Mouse (Mus musculus): ENCODE measurements at regions not wholly inside any gene's neighbourhood (a gene's known extent, or its start where the extent isn't known, plus 50 kb on each side); places are given as distances from the start of the nearest gene placed in this dataset.

DNA sequence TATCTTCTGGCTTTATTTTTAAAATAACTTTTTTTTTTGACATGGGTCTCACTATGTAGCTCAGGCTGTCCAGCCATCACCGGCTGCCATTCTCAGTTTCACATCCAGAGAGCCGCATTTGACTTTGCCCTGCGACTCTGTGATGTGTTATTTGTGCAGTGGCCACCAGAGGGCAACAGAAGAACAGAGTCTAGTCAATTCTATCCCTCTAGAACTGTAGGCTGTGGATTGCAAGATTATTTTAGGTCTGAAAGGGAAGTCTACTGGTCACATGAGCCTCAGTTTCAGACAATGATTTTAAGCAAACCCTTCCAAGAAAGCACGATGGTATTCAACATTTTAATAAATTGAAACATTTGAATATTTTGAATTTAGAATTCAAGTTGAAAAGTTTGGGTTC is 73.8 kb upstream of the Galnt15 start:
- no peaks in the 10 kb centered on the region for H3K36me3 ChIP-seq (ENCODE audit: control insufficient read depth)
- no peak overlapping the region for H3K4me3 ChIP-seq (replicated peaks)
- H3K4me1 ChIP-seq (ENCODE audit: control insufficient read depth) = no peaks in the 10 kb centered on the region
- H3K9me3 ChIP-seq (ENCODE audit: control insufficient read depth, low read length) = no peaks in the 10 kb centered on the region
- no peak for TF ChIP-seq TAL1 (IDR thresholded peaks at IDR 0.05; ENCODE audit: low read length)
- no peak for TF ChIP-seq GATA1 (IDR thresholded peaks at IDR 0.05; ENCODE audit: low read length)
- peaks cover 10% of the 10 kb centered on the region for H3K27me3 ChIP-seq (ENCODE audit: control insufficient read depth)

DNA sequence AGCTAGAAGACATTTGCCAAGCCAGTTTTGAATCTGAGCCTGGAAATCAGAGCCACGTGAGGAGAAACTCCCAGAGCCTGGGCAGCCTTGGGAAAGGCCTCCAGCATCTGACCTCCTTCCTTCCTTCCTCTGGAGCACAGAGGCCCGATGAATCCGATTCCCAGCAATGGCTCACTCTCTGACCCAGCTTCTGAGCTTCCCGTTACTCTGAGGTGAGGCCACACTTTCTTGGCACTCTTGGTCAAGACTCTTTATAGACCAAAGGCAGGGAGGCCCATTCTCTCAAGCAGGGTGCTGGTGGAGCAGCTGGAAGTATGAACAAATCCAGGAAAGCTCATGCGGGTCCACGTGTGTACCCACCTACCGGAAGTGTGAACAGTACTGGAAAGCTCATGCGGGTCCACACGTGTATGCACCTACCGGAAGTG is 71.6 kb upstream of the Galnt15 start:
- H3K27me3 ChIP-seq (ENCODE audit: control insufficient read depth) = peaks cover 12% of the 10 kb centered on the region
- H3K4me1 ChIP-seq (ENCODE audit: control insufficient read depth) = no peaks in the 10 kb centered on the region
- no peaks in the 10 kb centered on the region for H3K9me3 ChIP-seq (ENCODE audit: control insufficient read depth, low read length)
- no peaks in the 10 kb centered on the region for H3K36me3 ChIP-seq (ENCODE audit: control insufficient read depth)
- TF ChIP-seq GATA1 (IDR thresholded peaks at IDR 0.05; ENCODE audit: low read length) (no peak), TAL1 (IDR thresholded peaks at IDR 0.05; ENCODE audit: low read length) (no peak)
- H3K4me3 ChIP-seq (replicated peaks) = no peak overlapping the region

DNA sequence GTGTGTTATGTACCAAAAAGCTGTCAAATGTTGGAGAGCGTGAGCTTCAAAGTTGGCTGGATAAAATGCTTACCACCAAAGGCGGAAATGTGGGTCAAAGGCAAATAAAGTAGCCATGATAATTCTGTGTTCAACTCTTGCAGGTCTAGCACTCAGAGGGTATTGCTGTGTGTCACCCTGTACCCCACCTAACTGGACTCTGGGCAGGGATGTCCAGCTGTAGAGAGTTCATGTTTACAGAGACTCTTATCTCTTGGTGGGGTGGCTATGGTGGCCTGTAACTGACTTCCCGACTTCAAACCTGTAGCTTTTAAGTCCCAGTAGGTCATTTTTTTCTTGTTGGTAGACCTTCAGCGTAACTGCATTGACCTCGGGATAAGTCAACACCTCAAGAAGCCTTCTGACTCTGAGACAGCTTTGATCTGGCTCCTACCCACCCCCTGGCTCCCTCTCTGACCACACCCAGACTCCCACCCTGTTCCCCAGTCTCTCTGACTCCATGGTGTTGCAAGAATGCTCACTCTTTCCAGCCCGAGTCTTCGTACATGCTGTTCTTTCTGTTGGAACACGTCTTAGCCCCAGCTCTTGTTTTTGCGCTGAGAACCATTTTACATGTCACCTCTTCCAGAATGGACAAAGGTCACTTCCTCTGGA is 68.5 kb upstream of the Galnt15 start:
- Histone ChIP-seq H3K9me3 (ENCODE audit: control insufficient read depth, low read length) (no peaks in the 10 kb centered on the region), H3K4me1 (ENCODE audit: control insufficient read depth) (no peaks in the 10 kb centered on the region; the same call in 1 of the 2 replicates), H3K27me3 (ENCODE audit: control insufficient read depth) (peaks cover 37% of the 10 kb centered on the region), H3K4me3 (replicated peaks) (no peak overlapping the region), H3K36me3 (ENCODE audit: control insufficient read depth) (no peaks in the 10 kb centered on the region)
- no peak for TF ChIP-seq GATA1 (IDR thresholded peaks at IDR 0.05; ENCODE audit: low read length)
- no peak for TF ChIP-seq TAL1 (IDR thresholded peaks at IDR 0.05; ENCODE audit: low read length)

DNA sequence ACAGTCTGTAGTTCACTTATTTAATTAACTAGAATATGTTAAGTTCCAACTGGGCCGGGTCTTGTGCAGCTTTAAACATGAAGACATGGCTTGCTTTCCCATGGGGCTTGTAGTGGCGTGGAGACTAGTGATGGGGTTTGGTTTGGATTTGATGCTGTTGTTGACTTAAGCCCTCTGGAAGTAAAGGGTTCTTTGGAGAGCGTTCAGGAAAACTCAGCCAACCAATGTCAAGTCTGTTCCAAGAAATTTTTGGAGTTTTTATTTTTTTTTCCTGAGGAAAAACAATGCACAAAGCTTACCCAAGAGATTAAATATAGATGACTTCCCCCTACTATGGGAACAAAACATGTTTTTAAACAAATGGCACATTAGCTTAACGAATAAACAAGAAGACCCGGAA is 67.3 kb upstream of the Galnt15 start:
- no peaks in the 10 kb centered on the region for H3K9me3 ChIP-seq (ENCODE audit: control insufficient read depth, low read length)

DNA sequence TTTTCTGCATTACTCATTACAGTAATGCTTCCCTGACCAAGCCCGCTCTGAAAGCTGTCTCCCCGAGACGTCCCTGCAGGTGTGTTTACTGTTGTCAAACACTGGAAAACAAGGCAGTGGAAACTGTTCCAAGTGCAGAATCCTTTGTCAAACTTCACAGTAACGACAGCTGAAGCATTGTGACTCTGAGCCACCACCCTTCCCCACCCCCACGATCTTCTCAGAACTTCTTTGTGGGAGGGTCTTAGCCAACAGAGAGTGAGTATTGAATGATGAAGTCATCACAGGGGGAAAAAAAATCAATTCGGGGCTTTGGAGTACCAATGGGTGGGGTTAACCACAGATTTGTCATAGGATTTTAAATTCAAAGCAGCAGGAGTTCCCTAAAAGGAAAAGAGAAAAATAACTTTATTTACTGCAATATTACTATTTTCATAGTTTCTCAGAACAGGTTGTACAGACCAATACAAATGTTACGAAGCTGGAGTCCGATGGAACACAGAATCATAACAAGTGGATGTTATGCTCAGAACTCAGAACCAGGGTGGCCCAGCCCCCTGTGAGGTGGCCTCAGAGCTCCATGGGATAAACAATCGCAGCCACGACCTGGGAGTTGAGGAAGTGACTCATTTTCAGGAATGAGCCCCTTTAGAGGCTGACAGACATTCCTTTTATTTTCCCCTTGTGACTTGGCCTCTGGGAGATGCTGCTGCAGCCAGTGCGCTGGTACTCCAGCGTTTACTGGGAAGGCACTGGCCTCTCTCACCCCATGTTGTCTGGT is 65.5 kb upstream of the Galnt15 start:
- H3K4me1 ChIP-seq (ENCODE audit: control insufficient read depth) = peaks cover 2% of the 10 kb centered on the region
- H3K4me3 ChIP-seq (replicated peaks) = no peak overlapping the region
- peaks cover 42% of the 10 kb centered on the region for H3K27me3 ChIP-seq (ENCODE audit: control insufficient read depth)
- no peaks in the 10 kb centered on the region for H3K9me3 ChIP-seq (ENCODE audit: control insufficient read depth, low read length)
- no peaks in the 10 kb centered on the region for H3K36me3 ChIP-seq (ENCODE audit: control insufficient read depth)
- TF ChIP-seq GATA1 (IDR thresholded peaks at IDR 0.05; ENCODE audit: low read length) (no peak), TAL1 (IDR thresholded peaks at IDR 0.05; ENCODE audit: low read length) (no peak)

More for the DNA sequence above, 67.3 kb upstream of the Galnt15 start:
- no peaks in the 10 kb centered on the region; the same call in 1 of the 2 replicates for H3K4me1 ChIP-seq (ENCODE audit: control insufficient read depth)
- H3K36me3 ChIP-seq (ENCODE audit: control insufficient read depth) = no peaks in the 10 kb centered on the region
- no peak overlapping the region for H3K4me3 ChIP-seq (replicated peaks)
- peaks cover 42% of the 10 kb centered on the region for H3K27me3 ChIP-seq (ENCODE audit: control insufficient read depth)
- no peak for TF ChIP-seq TAL1 (IDR thresholded peaks at IDR 0.05; ENCODE audit: low read length)
- TF ChIP-seq GATA1 (IDR thresholded peaks at IDR 0.05; ENCODE audit: low read length) = no peak

DNA sequence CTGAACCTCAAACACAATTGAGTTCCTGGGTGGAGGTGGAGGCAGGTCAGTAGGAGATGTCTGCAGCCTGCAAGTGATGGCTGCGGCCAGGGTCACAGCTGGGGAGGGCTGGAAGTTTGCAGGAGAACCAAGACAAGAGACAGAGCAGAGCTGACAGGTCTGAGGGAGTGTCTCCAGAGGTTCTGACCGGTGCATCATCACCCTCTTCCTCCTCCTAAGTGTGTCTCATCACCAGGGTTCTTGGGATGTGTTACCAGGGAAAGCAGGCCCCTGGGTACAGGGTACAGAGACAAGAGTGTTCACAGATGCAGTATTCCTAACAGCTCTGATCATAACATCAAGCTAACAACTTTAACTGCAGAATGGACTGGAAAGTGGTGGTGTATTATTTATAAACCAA is 64.7 kb upstream of the Galnt15 start:
- Histone ChIP-seq H3K4me3 (replicated peaks) (no peak overlapping the region), H3K9me3 (ENCODE audit: control insufficient read depth, low read length) (no peaks in the 10 kb centered on the region), H3K4me1 (ENCODE audit: control insufficient read depth) (peaks cover 10% of the 10 kb centered on the region), H3K36me3 (ENCODE audit: control insufficient read depth) (no peaks in the 10 kb centered on the region), H3K27me3 (ENCODE audit: control insufficient read depth) (peaks cover 37% of the 10 kb centered on the region)
- TF ChIP-seq GATA1 (IDR thresholded peaks at IDR 0.05; ENCODE audit: low read length) (no peak), TAL1 (IDR thresholded peaks at IDR 0.05; ENCODE audit: low read length) (no peak)

DNA sequence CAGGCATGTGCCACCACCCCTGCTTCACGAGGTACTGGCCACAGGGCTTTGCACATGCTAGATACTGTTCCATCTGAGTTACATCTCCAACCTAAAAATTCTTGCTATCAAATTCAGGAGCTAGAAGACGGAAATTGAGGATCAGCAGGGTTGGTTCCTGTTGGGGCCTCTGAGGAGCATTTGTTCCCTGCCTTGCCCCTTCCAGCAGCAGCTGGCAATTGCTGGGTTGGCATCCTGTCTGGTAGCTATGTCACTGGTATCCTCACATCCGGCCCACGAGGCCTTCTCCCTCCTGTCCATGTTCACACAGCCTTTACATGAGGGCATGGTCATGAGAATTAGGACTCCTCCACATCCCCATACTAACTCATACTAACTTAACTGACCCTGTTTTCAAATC is 64.0 kb upstream of the Galnt15 start:
- Histone ChIP-seq H3K36me3 (ENCODE audit: control insufficient read depth) (no peaks in the 10 kb centered on the region), H3K4me3 (replicated peaks) (no peak overlapping the region), H3K27me3 (ENCODE audit: control insufficient read depth) (peaks cover 32% of the 10 kb centered on the region), H3K4me1 (ENCODE audit: control insufficient read depth) (peaks cover 17% of the 10 kb centered on the region), H3K9me3 (ENCODE audit: control insufficient read depth, low read length) (no peaks in the 10 kb centered on the region)
- TF ChIP-seq GATA1 (IDR thresholded peaks at IDR 0.05; ENCODE audit: low read length) (no peak), TAL1 (IDR thresholded peaks at IDR 0.05; ENCODE audit: low read length) (no peak)

DNA sequence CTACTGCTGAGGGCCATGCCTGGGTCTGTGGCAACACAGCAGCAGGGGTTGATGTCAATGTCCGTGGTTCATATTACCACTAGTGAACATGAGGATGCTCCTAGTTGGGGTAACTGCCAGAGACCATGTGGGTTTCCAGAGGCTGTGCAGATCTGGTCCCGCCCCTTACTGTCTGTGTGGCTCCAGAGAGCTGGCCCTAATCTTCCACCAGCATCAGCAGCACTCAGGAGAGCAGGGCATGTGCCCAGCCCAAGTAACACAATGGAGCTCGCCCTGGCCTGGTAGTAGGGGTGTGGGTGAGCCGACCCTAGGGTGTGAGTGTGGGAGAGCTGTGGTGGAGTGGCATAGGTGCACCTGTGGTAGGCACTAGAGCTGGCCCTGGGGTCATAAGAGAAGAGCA is 59.3 kb upstream of the Galnt15 start:
- Histone ChIP-seq H3K27me3 (ENCODE audit: control insufficient read depth) (peaks cover 12% of the 10 kb centered on the region), H3K4me1 (ENCODE audit: control insufficient read depth) (peaks cover 63% of the 10 kb centered on the region), H3K4me3 (replicated peaks) (peak overlapping the region; percentile 56), H3K9me3 (ENCODE audit: control insufficient read depth, low read length) (no peaks in the 10 kb centered on the region), H3K36me3 (ENCODE audit: control insufficient read depth) (no peaks in the 10 kb centered on the region; the same call in 1 of the 2 replicates)
- TF ChIP-seq TAL1 (IDR thresholded peaks at IDR 0.05; ENCODE audit: low read length) (no peak), GATA1 (IDR thresholded peaks at IDR 0.05; ENCODE audit: low read length) (peak; percentile 94)

DNA sequence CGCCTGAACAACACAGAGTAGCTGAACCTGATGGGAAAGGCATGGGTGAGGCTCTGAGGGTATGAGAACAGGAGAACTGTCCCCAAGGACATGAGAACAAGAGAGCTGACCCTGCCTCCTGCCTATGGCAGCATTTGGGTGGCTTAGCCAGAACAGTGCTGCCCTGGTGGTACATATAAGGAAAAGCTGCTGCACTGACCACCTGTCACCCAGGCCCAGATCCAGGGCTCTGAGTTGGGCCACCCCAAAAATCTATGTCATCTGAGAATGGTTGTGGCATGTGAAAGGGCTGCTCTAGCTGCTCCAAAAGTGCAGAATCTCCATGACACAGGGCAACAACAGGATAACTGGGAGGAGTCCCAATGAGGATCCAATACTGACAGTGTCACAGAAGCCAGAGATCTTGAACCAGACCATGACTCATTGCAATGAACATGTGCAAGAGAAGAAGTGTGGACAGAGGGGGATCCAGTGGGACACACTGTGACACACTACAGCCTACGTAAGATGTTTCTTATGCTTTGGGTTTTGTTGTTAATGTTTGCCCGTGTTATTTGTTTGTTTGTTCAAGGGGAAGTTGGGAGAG is 58.5 kb upstream of the Galnt15 start:
- Histone ChIP-seq H3K4me1 (ENCODE audit: control insufficient read depth) (peaks cover 71% of the 10 kb centered on the region), H3K9me3 (ENCODE audit: control insufficient read depth, low read length) (no peaks in the 10 kb centered on the region), H3K4me3 (replicated peaks) (peak overlapping the region; percentile 56), H3K36me3 (ENCODE audit: control insufficient read depth) (peaks cover 6% of the 10 kb centered on the region), H3K27me3 (ENCODE audit: control insufficient read depth) (peaks cover 5% of the 10 kb centered on the region)
- TF ChIP-seq GATA1 (IDR thresholded peaks at IDR 0.05; ENCODE audit: low read length) (no peak), TAL1 (IDR thresholded peaks at IDR 0.05; ENCODE audit: low read length) (no peak)

Measured in erythroblast, embryonic 14.5 days (primary cell).